Mouse (Mus musculus): ENCODE results near the gene Gm49450.

DNA sequence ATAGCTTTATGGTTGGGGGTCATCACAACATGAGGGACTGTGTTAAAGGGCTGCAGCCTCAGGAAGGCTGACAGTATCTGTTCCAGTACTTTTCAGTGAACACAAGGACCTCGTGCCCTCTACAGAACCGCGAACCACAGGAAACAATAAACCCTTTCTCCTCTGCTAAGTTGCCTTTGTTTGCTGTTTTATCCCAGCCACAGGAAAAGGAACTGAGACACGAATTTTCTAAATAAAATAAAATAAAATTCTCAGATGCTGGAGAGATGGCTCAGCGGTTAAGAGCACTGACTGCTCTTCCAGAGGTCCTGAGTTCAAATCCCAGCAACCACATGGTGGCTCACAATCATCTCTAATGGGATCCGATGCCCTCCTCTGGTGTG lies 45.4 kb upstream of the Gm49450 start:
- TF ChIP-seq CTCF (IDR thresholded peaks at IDR 0.05; ENCODE audit: low read depth) (no peak), EP300 (optimal IDR thresholded peaks at IDR 0.05) (no peak)
